Mouse (Mus musculus) urinary bladder, postnatal 14 days (tissue): Measurements from ENCODE around the gene 4930595D18Rik.

ENCODE experiments used
- DNase-seq: peaks from one replicate; pipeline ENCODE4 v3.0.0; 2021; ENCODE audit warnings: low spot score

4930595D18Rik gene

DNA sequence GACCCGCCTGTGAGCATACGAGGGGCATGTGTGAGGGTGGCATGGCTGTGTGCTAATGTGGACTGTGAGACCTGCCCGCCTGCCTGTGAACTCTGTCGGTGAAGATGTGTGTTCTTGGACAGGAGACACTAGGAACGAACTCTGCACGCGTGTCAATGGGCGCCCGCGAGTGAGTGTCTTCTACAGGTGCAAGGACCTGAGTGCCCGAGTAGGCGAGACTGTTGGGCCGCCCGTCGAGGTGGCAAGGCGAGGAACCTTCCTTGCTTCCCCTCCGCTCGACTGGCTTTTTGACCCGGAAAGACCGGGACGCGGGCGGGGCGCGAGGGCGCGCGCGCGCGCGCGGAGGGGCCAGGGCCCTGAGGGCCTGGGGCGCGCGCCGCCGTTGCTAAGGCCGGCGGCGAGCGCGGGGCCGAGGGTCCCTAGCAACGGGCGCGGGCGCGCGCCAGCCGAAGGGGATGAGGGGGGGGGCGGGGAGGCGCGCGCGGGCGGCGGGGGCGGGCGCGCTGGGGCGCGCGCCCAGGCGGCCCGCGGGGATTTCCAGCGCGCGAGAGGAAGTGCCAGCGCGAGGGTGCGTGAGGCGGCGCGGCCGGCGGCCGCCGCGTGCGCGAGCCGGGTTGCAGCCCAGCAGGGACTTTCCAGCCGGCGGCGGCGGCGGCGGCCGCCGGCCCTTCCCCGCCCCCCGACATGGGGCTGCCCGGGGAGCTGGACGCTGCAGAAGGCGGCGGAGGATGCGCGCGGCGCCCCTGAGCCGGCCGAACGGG is 18.3 kb downstream of the 4930595D18Rik start, which contains the start of gene Traf3:
TSS of gene Traf3 (plus strand) at position 540 of the 761 bp plus-strand sequence.
- peak; percentile 71 for DNase-seq

GRCm38 (mm10) chr12:111165146-111165812 is 19.0 kb downstream of the 4930595D18Rik start:
- DNase-seq: peak; percentile 20

DNA sequence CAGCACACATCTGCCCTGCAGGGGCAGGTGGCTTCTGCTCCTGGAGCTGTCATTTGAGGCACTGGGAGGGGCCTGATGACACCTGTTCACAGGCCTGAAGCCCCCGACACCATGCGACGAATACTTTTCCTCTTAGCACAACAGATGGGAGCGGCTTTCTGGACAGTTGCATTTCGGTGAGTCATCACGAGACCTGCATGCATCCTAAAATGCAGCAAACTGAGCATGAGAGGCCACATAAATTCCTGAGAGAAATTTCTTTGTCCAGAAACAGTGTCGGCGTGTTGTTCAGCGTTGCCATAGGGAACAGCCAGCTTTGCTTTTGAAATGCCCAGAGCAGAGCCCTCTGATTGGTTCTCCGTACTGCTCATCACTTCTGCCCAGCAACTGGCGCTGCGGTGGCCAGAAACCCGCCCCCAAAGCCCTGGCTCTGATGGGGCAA is 20.0 kb downstream of the 4930595D18Rik start:
- peak; percentile 93 for DNase-seq

- DNase-seq: no peak
Measured at GRCm38 (mm10) chr12:111162312-111163061, 21.8 kb downstream of the 4930595D18Rik start.

- no peak for DNase-seq
Measured at GRCm38 (mm10) chr12:111161943-111162311, 22.4 kb downstream of the 4930595D18Rik start.

DNA sequence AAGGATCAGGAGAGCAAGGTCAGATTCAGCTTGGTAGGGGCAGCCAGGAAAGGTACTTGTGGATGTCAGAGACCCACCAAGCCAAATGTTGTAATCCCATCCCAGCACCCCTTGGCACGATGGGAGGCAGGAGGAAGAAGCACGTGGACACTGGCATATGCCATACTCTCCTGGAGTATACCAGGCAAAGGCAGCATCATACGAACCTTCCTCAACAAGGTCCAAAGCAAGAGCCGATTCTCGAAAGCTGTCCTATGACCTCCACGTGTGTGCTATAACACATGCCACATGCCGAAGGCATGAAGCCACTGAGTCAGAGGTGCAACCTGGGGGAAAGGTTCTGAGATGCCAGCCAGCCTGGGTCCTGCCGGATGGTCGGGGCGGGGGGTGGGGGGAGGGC is 23.4 kb downstream of the 4930595D18Rik start:
- no peak for DNase-seq

- peak; percentile 21 for DNase-seq
Measured at GRCm38 (mm10) chr12:111159659-111160428, 24.4 kb downstream of the 4930595D18Rik start.

DNA sequence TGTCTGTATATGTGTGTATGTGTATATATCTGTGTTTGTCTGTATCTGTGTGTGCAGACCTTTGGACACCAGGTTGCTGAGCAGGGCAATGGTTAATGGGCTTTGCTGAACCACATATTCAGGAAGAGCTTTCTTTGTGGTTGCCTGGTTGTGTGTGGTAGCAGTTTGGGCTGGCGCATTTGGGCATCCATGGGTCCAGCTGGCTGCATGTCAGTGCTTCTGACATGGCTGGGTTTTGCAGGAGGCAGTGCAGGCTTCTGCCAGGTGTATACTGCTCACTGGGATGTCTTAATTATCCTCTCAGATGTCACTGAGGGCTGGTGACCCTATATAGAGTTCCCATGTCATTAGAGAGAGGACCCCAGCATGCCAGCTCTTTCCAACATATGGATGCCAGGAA is 28.5 kb downstream of the 4930595D18Rik start:
- DNase-seq: no peak

DNA sequence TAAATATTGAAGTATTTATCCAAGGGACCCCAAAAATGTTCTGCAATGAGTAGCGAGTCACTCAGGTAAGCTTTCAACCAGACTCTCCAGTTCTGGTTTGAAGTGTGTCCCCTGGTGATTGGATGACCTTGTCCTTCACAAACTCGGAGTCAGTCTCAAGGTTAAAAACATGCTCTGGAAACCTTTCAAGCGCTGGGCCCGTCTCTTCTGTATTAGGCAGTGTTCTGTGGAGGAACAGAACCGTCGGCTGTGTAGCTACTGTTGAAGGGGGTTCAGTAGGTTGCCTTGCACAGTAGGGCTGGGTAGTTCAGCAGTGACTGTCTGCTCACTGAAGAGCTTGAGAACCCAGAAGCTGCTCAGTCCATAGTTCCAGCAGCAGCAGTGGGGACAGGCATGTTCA is 29.6 kb downstream of the 4930595D18Rik start:
- no peak for DNase-seq

GRCm38 (mm10) chr12:111153946-111154345 is 30.3 kb downstream of the 4930595D18Rik start:
- no peak for DNase-seq

GRCm38 (mm10) chr12:111152981-111153710 is 31.1 kb downstream of the 4930595D18Rik start:
- DNase-seq: no peak

- DNase-seq: no peak
Measured at GRCm38 (mm10) chr12:111152579-111152978, 31.7 kb downstream of the 4930595D18Rik start.

DNA sequence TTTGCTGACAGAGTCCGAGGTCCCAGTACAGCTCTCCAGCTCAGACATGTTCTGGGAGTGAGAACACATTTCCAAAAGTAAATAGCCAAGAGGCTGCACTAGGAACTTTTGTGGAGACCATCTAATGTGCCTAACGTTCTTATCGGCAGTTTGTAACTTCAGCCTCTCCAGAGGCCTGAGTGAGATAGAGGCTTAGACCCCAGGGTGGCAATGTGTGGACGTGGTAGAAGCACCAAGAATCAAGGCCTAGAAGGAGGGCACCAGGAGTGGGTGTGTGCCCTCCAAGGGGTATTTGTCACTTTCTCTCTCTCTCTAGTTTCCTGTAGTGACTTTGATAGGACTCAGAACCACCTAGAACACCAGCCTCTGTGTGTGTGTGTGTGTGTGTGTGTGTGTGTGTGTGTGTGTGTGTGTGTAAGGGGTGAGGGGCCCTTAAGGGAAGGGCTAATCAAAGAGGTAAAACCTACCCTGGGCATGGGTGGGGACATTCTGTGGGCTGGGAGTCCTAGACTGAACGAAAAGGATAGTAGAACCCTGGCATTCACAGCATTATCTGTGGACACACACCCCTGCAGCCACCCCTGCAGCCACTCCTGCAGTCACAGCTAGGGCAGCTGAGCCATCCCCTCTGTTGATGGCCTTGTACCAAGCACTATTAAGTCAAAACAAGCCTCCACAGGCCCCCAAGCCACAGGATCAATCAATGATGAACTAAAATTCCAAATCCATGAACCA is 32.7 kb downstream of the 4930595D18Rik start:
- DNase-seq: no peak

- peak; percentile 20 for DNase-seq
Measured at GRCm38 (mm10) chr12:111150236-111150596, 34.1 kb downstream of the 4930595D18Rik start.

GRCm38 (mm10) chr12:111149495-111150235 is 34.6 kb downstream of the 4930595D18Rik start:
- no peak for DNase-seq

GRCm38 (mm10) chr12:111145269-111145668 is 39.0 kb downstream of the 4930595D18Rik start:
- DNase-seq: peak; percentile 22

DNA sequence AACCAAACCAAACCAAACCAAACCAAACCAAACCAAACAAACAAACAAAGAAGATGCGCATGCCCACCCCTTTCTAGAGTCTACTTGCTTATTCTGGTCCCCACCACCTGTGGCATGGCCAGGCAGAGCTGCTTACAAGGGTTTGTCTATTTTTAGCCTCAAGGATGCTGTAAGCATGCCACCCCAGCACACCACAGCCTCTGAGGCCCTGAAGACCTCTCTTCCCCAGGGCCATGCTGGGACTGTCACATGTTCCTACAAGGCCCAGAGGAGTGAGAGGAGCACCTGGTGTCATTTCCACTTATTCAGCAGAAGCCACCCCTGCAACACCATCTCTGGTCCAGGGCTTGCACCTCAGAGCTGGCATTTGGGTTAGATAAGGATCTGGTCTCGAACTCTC is 39.7 kb downstream of the 4930595D18Rik start:
- DNase-seq: no peak

- DNase-seq: peak; percentile 12
Measured at GRCm38 (mm10) chr12:111143509-111144063, 40.7 kb downstream of the 4930595D18Rik start.

- no peak for DNase-seq
Measured at GRCm38 (mm10) chr12:111143005-111143508, 41.2 kb downstream of the 4930595D18Rik start.
